Mouse (Mus musculus): ENCODE data around the gene Fbxo6.
A peak's percentile ranks its signal among the peaks of the same experiment; 100 is the strongest.
"Not testable (repeated sequence)": the region's sequence is repeated elsewhere in the genome, so short reads cannot be mapped to it uniquely, and the experiment has no call there.

The Fbxo6 gene

DNA sequence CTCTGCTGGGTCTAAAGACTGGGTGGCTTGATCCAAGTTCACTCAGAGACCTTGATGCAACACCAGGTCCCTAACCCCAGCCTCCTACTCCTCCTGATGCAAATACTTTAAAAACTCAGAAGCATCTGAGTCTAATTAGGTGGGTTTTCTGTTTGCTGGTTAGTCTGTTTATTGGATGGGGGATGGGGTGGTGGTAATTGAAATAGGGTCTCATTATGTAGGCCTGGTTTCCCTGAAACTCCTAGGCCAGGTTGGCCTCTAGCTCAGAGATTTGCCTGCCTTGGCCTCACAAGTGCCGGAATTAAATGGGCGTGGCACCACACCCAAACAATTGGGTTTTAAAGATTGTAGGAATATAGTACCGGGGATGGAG, 29.3 kb downstream of the Fbxo6 start:
- no peak for DNase-seq

DNA sequence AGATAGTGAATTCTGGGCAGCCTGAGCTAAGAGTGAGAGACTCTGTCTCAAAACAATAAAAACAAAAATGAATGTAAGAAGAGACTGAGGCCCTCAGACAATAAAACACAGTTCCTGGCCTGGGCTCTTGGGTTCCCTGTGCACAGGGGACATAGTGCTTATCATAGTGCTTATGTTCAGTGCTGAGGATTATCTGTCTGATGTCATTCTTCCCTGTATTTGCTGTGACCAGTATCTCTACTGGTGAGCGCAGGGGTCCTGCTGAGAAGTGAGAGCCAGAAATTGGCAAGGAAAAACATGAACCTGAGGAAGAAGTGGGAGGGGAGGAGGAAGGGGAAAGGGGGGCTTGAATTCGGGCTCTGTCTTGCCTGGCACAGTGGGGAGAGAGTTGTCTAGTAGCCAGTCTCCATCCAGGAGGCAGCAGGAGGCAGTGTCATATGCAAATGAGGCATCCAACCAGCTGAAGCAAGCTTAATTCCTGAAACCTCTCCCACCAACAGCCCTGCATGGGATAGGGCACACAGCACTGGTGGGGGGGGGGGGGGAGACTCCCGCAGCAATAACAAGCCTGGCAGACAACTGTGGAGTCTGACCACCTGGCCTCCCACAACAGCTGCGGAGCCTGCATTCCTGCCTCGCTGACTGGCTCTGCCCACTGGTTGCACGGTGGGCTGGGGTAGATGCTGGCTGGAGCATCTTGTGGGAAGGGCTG, 29.8 kb downstream of the Fbxo6 start:
- DNase-seq, result peak; percentile 82

DNA sequence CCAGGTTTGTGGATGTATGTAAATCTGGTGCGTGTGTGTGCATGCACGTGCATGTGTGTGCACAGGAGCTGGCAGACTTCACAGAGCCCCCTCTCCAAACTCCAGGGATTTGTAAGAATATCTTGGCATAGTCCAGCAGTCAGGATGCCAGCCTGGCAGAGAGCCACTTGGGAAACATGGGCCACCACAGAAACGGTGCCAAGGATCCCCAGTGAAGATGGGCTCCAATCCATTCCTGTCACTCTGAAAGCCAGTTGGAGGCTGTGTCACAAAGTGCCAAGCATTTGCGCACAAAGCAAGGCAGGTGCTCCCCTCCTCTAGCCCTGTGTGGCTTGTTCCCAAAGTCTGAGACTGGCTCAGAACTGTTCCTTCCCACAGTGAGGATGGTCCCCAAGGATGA, 30.6 kb downstream of the Fbxo6 start:
- no peak for DNase-seq

DNA sequence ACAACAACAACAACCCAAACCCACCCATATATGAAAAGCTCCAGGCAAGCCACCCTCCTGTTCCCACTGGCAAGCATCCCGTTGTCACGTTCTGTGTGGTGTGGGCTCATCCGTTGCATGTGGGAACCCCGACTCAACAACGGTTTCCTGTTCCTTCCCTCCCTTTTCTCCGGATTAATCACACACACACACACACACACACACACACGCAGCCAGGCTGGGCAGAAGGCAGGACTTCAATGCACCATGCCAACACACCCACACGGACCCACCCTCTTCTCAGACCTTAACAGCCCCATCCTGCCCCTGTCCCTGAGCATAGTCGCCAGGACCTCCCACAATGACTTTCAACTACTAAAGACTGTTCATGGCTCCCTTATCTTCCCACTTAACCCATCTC, 31.4 kb downstream of the Fbxo6 start:
- no peak for DNase-seq

DNA sequence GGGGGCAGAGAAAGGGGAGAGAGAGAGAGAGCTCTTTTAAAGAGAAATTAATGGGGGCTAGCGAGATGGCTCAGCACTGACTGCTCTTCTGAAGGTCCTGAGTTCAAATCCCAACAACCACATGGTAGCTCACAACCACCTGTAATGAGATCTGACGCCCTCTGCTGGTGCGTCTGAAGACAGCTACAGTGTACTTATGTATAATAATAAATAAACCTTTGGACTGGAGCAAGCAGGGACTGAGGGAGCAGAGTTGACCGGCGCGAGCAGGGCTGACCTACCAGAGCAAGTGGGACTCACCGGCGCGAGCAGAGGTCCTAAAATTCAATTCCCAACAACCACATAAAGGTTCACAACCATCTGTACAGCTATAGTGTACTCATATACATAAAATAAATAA, 32.4 kb downstream of the Fbxo6 start:
- not testable (repeated sequence) for DNase-seq

DNA sequence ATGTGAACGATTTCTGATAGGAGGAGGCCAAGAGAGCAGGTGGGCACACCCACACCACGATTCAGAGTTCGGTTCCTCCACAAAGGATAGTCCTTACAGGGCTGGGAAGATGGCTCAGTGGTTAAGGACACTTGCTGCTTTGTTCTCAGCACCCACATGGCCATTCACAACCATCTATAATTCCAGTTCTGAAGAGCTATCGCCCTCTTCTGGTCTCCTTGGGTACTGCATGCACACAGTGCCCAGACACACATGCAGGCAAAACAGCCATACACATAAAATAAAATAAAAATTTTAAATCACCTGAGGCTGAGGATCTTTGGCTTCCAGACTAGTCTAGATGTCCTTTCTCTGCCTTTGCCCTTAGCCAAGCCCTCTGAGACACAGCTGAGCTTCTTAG, 34.5 kb downstream of the Fbxo6 start:
- DNase-seq, result peak; percentile 16

DNA sequence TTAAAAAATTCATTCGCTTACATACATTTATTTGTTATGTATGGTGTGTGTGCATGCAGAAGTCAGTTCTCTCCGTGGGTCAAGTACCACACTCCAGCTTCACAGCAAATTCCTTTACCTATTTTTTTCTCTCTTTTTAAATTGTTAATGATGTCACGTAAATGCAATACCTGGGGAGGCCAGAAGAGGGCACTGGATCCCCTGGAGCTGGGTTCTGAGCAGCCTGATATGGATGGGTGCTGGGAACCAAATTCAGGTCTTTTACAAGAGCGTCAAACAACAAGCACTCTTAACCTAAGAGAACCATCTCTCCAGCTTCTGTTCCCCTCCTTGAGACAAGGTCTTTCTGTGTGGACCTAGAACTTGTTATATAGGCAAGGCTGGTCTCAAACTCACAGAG, 35.3 kb downstream of the Fbxo6 start:
- DNase-seq, result no peak

DNA sequence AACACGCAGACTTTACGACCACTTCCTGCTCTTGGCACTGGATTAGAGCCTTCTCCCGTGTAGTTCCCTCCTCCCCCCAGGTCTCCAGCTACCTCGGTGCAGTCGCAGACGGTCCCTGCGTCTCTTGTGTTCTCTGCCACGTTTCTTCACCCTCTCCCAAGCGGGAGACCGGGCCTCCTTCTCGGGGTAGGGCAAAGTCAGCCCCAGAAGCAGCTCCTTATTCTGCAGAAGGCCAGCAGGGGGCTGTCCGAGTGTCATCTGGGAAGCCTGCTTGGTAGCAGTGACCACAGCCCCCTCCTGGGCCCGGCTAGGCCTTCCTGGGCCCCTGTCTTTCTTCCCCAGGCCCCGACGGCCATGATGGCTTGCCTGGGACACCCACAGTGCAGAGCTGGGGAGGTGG, 36.5 kb downstream of the Fbxo6 start:
- peak; percentile 59 for DNase-seq

DNA sequence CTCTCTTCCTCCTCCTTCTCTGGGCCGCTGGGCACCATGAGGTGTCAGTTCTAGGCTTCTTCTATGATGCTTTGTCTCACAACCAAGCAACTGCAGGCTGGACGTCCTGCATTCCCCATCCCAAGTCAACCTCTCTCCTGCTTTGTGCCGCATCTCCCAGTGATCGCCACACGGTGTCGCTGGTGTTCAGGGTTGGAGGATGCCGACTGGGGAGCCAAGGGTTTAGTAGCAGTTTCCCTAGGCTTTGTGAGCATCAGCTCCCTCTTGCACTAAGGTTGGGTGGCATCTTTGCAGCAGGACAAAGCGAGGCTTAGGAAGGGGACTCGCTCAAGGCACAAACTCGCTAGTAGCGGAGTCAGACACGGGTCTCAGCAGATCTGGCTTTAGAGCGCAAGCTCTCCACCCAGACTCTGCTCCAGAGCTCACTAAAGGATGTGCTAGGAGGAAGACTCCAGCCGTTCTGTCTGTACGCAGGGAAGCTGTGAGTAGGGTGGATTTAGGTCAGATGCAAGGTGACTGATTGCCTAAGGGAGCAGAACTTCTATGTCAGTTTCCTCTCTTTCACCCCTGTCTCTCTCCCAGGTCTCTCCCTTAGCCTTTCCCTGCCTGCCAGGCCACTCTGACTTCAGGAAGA, 37.1 kb downstream of the Fbxo6 start:
- peak; percentile 90 for DNase-seq

DNA sequence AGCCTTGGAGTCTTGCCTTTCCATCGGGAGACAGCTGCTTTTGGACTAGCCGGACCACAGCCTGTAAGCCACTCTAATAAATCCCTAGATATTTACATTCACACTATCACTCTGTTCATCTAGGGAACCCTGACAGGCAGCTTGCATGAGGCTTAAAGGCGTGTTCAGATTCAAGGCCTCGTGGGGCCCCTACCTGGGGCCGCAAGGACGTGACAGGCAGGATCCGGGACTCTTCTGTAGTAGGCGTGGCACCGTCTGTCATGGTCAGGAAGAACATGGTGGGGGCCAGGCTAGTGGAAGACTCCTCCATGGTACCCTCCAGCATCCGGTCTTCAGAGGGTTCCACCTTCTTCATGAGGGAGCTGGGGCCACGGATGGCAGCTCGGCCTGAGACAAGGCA, 39.4 kb downstream of the Fbxo6 start:
- DNase-seq, result no peak

DNA sequence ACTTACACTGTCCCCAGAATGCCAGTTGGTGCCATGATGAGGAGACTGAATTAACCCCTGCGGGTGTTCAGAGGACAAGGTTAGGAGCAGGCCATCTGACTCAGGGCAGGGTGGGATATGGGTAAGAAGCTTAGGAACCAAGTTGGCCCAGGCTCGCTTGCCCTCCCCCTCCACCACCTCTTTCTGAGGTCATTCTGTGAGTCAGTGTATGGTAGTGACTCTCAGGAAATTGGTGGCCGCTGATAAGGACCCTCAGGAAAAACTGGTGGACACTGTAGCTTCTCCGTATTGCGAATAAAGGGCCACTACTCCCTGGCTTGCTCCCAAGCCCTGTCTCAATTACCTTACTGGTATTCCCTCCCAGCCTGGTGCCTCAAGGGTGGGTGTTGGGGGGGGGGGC, 42.7 kb downstream of the Fbxo6 start:
- no peak for DNase-seq

DNA sequence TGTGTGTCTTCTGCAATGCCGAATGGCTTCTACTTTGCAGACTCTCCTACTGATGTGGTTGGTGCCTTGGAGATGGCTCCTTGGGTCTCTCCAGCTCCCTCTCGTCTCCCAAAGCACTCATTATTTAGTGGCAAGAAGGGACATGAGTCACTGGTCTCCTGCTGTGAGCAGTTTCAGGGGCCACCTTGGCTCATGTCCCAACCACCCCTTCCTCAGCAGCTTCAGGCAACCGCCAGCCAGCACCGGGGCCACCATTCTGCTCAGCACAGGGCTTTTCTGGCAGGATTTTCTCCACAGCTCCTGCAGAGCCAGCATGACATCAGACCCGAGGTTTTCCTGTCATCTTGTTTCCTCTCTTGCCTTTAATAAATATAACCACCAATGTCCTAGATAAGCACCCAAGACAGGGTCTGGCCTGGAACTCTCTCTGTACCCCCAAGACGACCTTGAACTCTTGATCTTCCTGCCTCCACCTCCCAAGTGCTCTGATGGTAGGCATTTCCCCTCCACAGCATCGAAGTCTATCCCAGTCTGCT, 43.3 kb downstream of the Fbxo6 start:
- no peak for DNase-seq

DNA sequence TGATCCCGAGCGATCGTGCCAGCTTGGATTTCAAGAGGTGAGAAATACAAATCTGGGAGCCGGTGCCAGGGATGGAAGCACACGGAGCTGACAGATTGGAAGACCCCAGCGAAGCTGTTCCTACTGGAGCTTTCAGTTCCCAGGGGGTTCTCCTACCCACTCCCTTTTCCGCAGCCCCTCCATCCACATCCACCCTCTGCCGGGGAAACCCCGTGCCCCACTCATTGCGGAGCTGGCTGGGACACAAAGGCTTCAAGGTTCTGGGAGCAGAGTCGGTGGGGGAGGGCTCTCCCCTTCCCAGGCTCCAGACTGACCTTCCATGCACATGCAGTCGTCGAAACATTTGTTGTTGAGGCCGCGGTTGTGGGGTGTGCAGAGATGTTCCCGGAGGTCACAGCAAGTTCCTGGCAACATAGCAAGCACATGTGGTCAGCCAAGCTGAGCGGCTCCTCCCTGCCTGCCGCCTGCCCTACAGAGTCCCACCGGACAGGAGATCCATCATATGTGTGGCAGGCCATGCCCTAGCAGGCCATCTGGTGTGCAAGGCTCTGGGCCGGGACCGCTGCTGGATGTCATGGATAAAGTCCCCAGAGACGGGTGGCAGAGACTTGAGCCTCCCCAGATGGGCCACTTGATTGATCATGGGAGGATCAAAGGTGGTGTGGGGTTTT, 44.2 kb downstream of the Fbxo6 start:
- no peak for DNase-seq

DNA sequence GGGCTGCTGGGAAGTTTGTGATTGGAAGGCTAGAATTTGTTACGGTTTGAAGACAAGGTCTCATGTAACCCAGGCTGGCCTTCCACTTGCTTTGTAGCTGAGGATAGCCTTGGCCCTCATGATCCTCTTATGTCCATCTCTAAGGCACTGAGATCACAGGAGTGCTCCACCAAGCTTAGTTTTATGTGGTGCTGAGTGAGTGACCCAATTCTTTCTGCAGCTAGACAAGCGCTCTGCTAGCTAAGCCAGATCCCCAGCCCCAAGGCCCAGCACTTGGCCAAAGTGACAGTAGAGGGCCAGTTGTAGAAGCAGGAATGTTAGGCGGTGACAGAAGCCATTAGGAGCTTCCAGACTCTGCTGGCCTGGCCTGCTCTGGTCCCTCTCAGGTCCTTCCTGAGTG, 47.8 kb downstream of the Fbxo6 start:
- DNase-seq, result peak; percentile 50

DNA sequence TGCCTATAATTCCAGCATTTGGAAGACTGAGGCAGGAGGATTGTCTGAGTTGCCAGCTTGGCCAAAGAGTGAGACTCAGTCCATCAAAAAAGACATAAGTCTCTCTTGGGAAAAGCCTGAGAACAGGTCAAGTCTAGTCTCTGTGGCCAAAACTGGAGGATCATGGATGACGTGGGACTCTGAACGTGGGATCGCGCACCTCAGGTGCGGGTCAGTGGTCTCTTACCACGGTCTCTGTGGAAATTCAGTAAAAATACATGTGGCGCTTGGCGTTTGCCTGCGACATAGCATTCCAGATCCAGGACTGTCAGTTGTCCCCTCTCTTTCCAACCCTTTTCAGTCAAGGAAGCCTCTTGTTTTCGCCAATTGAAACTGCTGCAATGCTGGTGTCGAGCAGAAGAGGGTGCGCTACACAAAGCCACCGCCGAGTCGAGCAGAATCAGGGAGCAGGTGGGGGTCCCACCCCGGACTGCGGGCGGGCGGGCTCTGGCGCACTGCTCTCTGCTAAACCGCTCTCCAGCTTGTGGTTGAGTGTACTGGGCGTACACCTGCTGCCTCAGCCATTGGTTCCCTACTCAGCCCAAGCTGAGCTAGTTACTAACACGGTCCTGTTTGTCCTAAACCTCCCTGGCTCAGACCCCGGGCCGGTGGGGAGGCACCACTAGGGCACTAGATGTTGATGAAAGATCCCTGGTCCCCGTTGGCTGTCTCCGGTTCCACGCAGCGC, 50.0 kb downstream of the Fbxo6 start:
- DNase-seq, result peak; percentile 88

DNA sequence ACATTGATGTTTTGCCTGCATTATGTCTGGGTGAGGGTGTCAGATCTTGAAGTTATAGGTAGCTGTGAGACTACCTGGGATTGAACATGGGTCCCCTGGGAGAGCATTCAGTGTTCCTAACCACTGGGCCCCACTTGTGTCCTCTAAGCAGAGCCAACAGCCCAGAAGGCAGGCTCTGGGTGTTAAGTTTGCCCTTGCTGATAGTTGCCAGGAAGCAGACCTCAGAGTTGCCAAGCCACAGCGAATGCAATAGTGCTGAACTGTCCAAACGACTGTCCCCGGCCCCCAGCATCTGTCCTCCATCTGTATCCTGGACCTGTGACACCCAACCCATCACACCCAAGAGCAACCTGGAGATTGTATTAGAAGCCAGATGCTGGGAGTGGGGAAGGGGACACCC, 53.3 kb downstream of the Fbxo6 start:
- DNase-seq, result no peak

DNA sequence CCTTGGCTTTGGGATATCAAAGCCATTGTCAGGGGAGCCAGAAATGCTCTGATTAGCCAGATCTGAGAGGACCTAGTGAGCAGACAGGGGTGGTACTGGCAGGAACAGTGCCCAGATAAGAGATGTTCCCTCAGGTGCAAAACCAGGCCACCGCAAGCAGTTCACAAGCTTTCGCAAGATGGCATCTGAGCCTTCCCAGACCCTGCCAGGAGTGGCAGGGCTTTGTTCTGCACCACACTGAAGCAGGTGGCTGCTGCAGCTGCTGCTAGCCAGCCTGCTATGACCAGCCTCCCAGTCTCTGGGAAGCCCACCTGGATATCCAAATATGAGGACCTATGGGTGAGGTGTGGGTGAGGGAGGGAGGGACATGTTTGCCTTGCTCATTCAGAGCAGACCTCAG, 54.0 kb downstream of the Fbxo6 start:
- no peak for DNase-seq
